Mouse (Mus musculus) T-helper 2 cell (primary cell): ENCODE results near the gene Thumpd1.

ENCODE experiments used
- in situ Hi-C: fragments of 300-600 bp; cut with MboI, MseI; formaldehyde crosslinking; loops from one replicate; pipeline ENCODE4 v1.15.1; 2025; ENCODE audit warnings: high pct_unique_total_duplicates

Thumpd1 gene

DNA sequence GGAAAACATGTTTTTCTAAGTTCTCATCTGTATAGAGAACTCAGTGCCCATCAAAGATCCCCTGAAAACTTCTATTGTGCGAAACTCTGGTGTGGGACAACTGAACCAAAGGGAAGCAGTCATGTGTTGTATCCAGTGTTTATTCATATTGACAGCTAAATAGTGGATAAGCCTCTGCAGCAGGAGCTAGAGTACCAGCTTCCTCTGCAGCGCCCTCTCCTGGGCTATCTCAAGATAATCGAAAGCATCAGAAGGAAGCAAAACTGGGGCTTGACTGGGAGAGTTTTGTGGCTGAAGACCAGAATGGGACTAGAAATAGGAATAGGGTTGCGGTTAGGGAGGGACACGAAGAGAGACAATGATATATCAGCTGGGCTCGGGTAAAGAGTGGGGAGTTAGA lies 49.7 kb downstream of the Thumpd1 start:
- in situ Hi-C loops = no loop called here

DNA sequence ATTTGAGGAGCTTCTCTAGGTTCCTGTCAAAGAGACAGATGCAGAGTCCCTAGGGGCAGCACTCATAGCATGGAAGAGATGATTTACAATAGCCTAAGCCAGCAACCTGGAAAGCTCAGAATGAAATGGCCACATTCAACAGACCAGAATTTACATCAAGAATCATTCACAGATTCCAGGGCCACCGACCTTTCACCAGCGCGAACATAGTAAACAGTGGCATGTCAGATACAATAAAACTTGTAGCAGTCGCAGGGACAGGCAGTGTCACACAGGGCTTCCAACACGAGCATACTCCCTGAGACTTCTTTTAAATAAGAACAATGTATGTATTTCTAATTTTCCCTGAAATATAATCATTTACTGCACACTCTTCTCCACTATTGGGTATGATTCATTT lies 50.2 kb downstream of the Thumpd1 start:
- in situ Hi-C loops = no loop called here

DNA sequence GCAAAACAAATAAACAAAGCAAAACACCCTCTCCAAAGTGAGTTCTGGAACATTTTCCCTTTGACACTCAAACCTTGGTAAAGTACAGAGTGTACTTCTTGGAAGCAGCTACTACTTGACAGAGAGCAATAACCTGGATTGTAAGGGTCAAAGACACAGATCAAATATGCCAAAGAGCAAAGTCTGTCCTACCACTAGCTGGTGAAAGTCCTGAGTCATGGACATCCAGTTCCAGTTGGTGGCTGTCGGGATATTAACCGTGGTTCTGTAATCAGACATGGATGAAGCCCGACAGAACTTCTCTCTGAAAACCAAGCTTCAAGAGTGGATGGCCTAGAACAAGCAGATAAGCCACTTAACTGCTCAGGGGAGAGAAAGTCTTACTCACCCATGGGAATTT lies 52.7 kb downstream of the Thumpd1 start:
- in situ Hi-C loops = no loop called here
